Mouse (Mus musculus): ENCODE results near the gene Gm49391. TPM values are rescaled to one million over a fixed set of nuclear protein-coding genes. Genes with fewer than 3 reads are reported as not detected.

The Gm49391 gene
- 14.2 TPM for polyA plus RNA-seq (2014; fragmentation: Illumina TruSeq; extraction: RNeasy Lipid Tissue Mini Kit (QIAGEN cat#74804); ENCODE audit: low read depth, low replicate concordance)

GRCm38 (mm10) chr13:60936500-60936901, at the start of gene Gm49391, which contains the start of gene Ctla2a:
Gm49391 (minus strand) TSS chr13:60936571.
Ctla2a (minus strand) TSS chr13:60936625.

GRCm38 (mm10) chr13:60941884-60942283, 5.5 kb upstream of the Gm49391 start, which contains the start of gene Tpbpa:
Tpbpa (minus strand) TSS chr13:60941984.

GRCm38 (mm10) chr13:60935490-60935889, 881 bp downstream of the Gm49391 start, which contains the start of gene Gm49393:
Gm49393 (minus strand) TSS chr13:60935590.

GRCm38 (mm10) chr13:60904780-60905179, 31.6 kb downstream of the Gm49391 start, which contains the start of gene Tpbpb:
Tpbpb (minus strand) TSS chr13:60904880.

GRCm38 (mm10) chr13:60897328-60897727, 39.0 kb downstream of the Gm49391 start, which contains the start of gene Ctla2b:
Ctla2b (minus strand) TSS chr13:60897447.

GRCm38 (mm10) chr13:60896794-60897193, 39.6 kb downstream of the Gm49391 start, which contains the start of gene Gm49392:
Gm49392 (minus strand) TSS chr13:60896894.

GRCm38 (mm10) chr13:60864281-60864680, 72.1 kb downstream of the Gm49391 start, which contains the start of gene 4930486L24Rik:
4930486L24Rik (minus strand) TSS chr13:60864475.

Other genes with a start within 250 kb of the Gm49391 start
- not detected for gene BC051665, start 150.2 kb downstream of the Gm49391 start, polyA plus RNA-seq (2014; fragmentation: Illumina TruSeq; extraction: RNeasy Lipid Tissue Mini Kit (QIAGEN cat#74804); ENCODE audit: low read depth, low replicate concordance)
- not detected for gene Ctsll3, start 133.7 kb downstream of the Gm49391 start, polyA plus RNA-seq (2014; fragmentation: Illumina TruSeq; extraction: RNeasy Lipid Tissue Mini Kit (QIAGEN cat#74804); ENCODE audit: low read depth, low replicate concordance)
- gene 4930486L24Rik, start 72.1 kb downstream of the Gm49391 start, polyA plus RNA-seq (2014; fragmentation: Illumina TruSeq; extraction: RNeasy Lipid Tissue Mini Kit (QIAGEN cat#74804); ENCODE audit: low read depth, low replicate concordance): not detected
- gene Gm49392, start 39.7 kb downstream of the Gm49391 start, polyA plus RNA-seq (2014; fragmentation: Illumina TruSeq; extraction: RNeasy Lipid Tissue Mini Kit (QIAGEN cat#74804); ENCODE audit: low read depth, low replicate concordance): not detected
- gene Ctla2b, start 39.1 kb downstream of the Gm49391 start, polyA plus RNA-seq (2014; fragmentation: Illumina TruSeq; extraction: RNeasy Lipid Tissue Mini Kit (QIAGEN cat#74804); ENCODE audit: low read depth, low replicate concordance): 7.9 TPM
- not detected for gene Tpbpb, start 31.7 kb downstream of the Gm49391 start, polyA plus RNA-seq (2014; fragmentation: Illumina TruSeq; extraction: RNeasy Lipid Tissue Mini Kit (QIAGEN cat#74804); ENCODE audit: low read depth, low replicate concordance)
- gene Gm49393, start 981 bp downstream of the Gm49391 start, polyA plus RNA-seq (2014; fragmentation: Illumina TruSeq; extraction: RNeasy Lipid Tissue Mini Kit (QIAGEN cat#74804); ENCODE audit: low read depth, low replicate concordance): not detected
- gene Ctla2a, start 54 bp upstream of the Gm49391 start, polyA plus RNA-seq (2014; fragmentation: Illumina TruSeq; extraction: RNeasy Lipid Tissue Mini Kit (QIAGEN cat#74804); ENCODE audit: low read depth, low replicate concordance): 40.8 TPM
- not detected for gene Tpbpa, start 5.4 kb upstream of the Gm49391 start, polyA plus RNA-seq (2014; fragmentation: Illumina TruSeq; extraction: RNeasy Lipid Tissue Mini Kit (QIAGEN cat#74804); ENCODE audit: low read depth, low replicate concordance)
- gene Ctsj, start 69.4 kb upstream of the Gm49391 start, polyA plus RNA-seq (2014; fragmentation: Illumina TruSeq; extraction: RNeasy Lipid Tissue Mini Kit (QIAGEN cat#74804); ENCODE audit: low read depth, low replicate concordance): not detected
- not detected for gene Ctsq, start 104.1 kb upstream of the Gm49391 start, polyA plus RNA-seq (2014; fragmentation: Illumina TruSeq; extraction: RNeasy Lipid Tissue Mini Kit (QIAGEN cat#74804); ENCODE audit: low read depth, low replicate concordance)
- not detected for gene Ctsr, start 227.7 kb upstream of the Gm49391 start, polyA plus RNA-seq (2014; fragmentation: Illumina TruSeq; extraction: RNeasy Lipid Tissue Mini Kit (QIAGEN cat#74804); ENCODE audit: low read depth, low replicate concordance)